Mouse (Mus musculus): ENCODE results near the gene Slc39a8. TPM values are rescaled to one million over a fixed set of nuclear protein-coding genes. Genes with fewer than 3 reads are reported as not detected.

Slc39a8 gene
- total RNA-seq, 2 experiments from 2014 or later = 9.3 to 11.0 TPM

- DNase-seq (ENCODE audit: extremely low spot score in 1 of 2, low spot score in 2 of 2) = no peak
- intact Hi-C loops (cut with DNase I) = loop anchor here (5.0 to 10.0 kb wide), 3 partner anchors 785 to 1528 kb away; partner anchors contain the start of gene Ppp3ca
Observed at GRCm38 (mm10) chr3:135887033-135887855, 62.2 kb downstream of the Slc39a8 start.

DNA sequence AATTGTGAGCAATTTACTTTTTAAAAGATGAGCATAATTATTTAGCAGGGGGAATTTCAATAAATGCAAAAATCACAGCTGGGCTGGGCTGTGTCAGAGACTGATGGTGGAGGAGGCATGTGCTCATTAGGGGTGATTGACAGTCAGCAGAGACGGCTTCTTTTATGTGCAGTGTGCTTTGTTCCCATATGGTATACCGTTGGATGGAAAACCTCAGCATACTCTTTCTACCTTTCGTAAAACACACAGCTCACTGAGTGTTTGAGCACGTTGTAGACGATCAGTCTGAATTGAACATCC lies 62.7 kb downstream of the Slc39a8 start:
- intact Hi-C loops (cut with DNase I) = loop anchor here (5.0 to 10.0 kb wide), 3 partner anchors 784 to 1527 kb away; partner anchors contain the start of gene Ppp3ca
- no peak for DNase-seq (ENCODE audit: extremely low spot score in 1 of 2, low spot score in 2 of 2)

DNA sequence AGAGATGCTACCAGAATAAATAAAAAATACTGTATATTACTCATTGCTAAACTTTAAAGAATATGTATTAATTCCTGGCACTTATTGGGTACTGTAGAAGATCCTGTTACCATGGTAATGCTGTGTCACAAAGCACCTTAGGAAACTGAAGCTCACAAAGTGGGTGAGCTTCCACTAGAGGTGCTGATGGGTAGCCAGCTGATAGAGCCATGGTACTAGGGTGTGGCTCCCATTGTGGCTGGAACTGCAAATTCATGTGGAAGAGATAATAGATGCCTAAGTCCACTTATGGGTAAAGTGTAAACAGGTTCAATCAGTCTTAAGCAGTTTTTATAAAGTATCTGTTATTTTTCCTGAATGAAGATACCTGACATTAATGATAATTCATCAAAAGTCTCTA lies 64.3 kb downstream of the Slc39a8 start:
- intact Hi-C loops (cut with DNase I) = loop anchor here (5.0 to 10.0 kb wide), 3 partner anchors 783 to 1525 kb away; partner anchors contain the start of gene Ppp3ca
- no peak for DNase-seq (ENCODE audit: extremely low spot score in 1 of 2, low spot score in 2 of 2)

- intact Hi-C loops (cut with DNase I) = no loop called here
- DNase-seq (ENCODE audit: extremely low spot score in 1 of 2, low spot score in 2 of 2) = no peak
Observed at GRCm38 (mm10) chr3:135903366-135903765, 78.3 kb downstream of the Slc39a8 start.

GRCm38 (mm10) chr3:135904881-135905280 lies 79.8 kb downstream of the Slc39a8 start:
- DNase-seq (ENCODE audit: extremely low spot score in 1 of 2, low spot score in 2 of 2) = no peak
- intact Hi-C loops (cut with DNase I) = no loop called here

DNA sequence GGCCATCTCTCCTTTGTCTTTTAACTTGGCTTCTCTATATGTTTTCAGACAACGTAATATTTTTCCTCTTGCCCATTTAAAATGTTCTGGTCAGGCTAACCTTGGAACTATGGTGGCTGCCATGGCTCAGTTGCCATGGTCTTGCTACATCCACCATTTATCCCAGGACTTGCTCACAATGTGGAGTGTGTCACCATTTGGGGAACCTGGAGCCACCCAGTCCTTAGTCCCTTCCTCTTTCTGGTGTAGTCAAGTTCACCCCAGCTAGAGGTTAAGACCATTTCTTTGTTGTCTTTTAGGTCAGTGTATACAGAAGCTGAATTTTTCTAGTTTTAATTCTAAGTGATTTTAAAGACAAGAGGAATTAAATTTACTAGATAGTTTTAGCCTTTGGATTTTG lies 80.7 kb downstream of the Slc39a8 start:
- DNase-seq (ENCODE audit: extremely low spot score in 1 of 2, low spot score in 2 of 2) = no peak
- intact Hi-C loops (cut with DNase I) = no loop called here

DNA sequence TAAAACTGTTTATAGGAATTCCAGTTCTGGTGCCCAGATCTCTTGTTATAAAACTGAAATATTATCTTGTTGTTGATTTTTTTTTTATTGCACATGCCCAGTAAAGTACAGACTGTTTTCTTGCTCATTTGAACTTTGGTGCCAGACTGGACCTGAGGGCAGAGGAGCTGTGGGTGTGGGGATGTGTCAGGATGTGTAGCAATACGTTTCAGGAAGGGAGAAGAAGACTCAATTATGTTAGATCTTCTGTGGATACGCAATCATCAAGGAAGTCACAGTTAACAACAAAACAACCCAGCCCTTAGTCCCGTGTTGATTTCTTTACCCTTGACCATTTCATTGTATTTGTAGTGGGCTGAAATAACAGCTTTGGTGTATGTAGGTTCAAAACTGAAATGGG lies 81.9 kb downstream of the Slc39a8 start:
- no peak for DNase-seq (ENCODE audit: extremely low spot score in 1 of 2, low spot score in 2 of 2)
- intact Hi-C loops (cut with DNase I) = no loop called here

GRCm38 (mm10) chr3:135915941-135916340 lies 90.9 kb downstream of the Slc39a8 start:
- no peak for DNase-seq (ENCODE audit: extremely low spot score in 1 of 2, low spot score in 2 of 2)
- intact Hi-C loops (cut with DNase I) = no loop called here

- intact Hi-C loops (cut with DNase I) = no loop called here
- DNase-seq (ENCODE audit: extremely low spot score in 1 of 2, low spot score in 2 of 2) = no peak
Observed at GRCm38 (mm10) chr3:135918566-135919180, 93.6 kb downstream of the Slc39a8 start.

DNA sequence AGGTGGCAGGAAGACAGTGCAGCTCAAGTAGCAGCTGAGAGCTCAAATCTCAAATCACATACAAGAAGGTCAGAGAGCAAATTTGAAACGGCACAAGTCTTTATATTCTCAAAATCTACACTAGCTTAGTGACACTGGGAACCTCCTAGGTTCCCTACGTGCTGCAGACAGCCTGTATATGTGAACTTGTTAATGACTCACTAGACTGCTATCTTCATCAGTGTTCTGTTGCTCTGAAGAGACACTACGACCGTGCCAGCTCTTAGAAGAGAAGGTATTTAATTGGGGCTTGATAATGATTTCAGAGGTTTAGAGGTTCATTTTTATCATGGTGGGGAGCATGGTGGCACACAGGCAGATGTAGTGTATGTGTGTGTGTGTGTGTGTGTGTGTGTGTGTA lies 94.2 kb downstream of the Slc39a8 start:
- intact Hi-C loops (cut with DNase I) = no loop called here

GRCm38 (mm10) chr3:135926729-135927128 lies 101.7 kb downstream of the Slc39a8 start:
- intact Hi-C loops (cut with DNase I) = no loop called here
- DNase-seq (ENCODE audit: extremely low spot score in 1 of 2, low spot score in 2 of 2) = no peak

More for the DNA sequence above, 94.2 kb downstream of the Slc39a8 start:
- DNase-seq (ENCODE audit: extremely low spot score in 1 of 2, low spot score in 2 of 2) = no peak

DNA sequence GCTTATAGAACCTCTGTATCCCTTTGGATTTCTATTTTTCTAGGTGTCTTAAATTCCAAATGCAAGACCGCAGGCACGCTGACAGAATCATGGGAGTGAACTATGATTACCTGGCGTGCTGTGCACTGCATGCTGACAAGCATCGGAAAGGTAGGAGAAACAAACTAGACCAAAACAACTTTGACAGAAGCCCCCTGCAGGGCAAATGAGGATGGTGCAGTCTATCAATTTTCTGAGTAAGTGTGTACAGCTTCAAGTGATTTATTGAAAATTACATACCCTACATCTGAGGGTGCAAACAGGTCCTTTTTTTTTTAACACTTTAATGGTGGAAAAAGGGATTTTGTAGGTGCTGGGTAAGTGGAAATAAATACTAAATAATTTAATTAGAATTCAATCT lies 103.1 kb downstream of the Slc39a8 start:
- intact Hi-C loops (cut with DNase I) = no loop called here
- no peak for DNase-seq (ENCODE audit: extremely low spot score in 1 of 2, low spot score in 2 of 2)

DNA sequence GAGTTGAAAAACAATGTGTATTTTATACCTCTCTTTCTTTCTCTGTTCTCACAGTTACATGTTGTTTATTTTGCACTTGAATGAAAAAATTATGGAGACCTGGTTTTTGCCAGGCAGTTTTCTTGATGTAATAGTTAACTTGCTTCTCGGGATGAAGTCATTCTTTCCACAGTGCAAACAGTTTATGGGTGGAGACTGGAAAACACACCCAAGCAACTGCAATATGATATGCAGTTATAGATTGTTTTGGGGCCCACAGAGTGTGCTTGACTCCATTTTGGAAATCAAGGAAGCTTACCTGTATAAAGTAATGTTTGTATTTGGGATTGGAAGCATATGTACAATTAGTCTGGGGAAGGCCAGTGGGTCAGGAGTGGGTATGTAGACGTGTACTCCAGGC lies 112.4 kb downstream of the Slc39a8 start:
- intact Hi-C loops (cut with DNase I) = no loop called here

More for the DNA sequence above, 112.4 kb downstream of the Slc39a8 start:
- no peak for DNase-seq (ENCODE audit: extremely low spot score in 1 of 2, low spot score in 2 of 2)

Other genes starting within 250 kb of the Slc39a8 start
- gene Nfkb1, start 133.7 kb upstream of the Slc39a8 start, total RNA-seq (2021) = 10 to 100 TPM; 16.9 to 18.3 TPM